Mouse (Mus musculus): ENCODE data around the gene Hist1h2bh.
"Not testable (repeated sequence)": the region's sequence is repeated elsewhere in the genome, so short reads cannot be mapped to it uniquely, and the experiment has no call there.

The Hist1h2bh gene

DNA sequence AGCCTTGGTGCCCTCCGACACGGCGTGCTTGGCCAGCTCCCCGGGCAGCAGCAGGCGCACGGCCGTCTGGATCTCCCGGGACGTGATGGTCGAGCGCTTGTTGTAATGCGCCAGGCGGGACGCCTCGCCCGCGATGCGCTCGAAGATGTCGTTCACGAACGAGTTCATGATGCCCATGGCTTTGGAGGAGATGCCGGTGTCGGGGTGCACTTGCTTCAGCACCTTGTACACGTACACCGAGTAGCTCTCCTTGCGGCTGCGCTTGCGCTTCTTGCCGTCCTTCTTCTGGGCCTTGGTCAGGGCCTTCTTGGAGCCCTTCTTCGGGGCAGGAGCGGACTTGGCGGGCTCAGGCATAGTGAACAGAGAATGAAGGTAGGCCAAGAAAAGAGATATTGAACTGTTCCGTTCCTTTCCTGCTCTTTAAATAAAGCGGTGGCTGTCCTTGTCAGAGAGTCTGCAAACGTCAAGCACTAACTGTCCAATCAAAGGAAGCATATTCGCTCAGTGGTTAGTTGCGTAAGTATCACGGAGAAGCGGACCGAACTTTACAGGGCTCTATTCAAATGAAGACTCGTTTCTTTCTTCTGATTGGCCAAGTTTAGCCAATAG, at the start of gene Hist1h2bh:
Gene Hist1h2bh (minus strand): TSS at position 394 of the 609 bp plus-strand sequence.
- peak; percentile 61 to 66 for DNase-seq (ENCODE audit: low read depth in 2 of 2, low spot score in 2 of 2)

DNA sequence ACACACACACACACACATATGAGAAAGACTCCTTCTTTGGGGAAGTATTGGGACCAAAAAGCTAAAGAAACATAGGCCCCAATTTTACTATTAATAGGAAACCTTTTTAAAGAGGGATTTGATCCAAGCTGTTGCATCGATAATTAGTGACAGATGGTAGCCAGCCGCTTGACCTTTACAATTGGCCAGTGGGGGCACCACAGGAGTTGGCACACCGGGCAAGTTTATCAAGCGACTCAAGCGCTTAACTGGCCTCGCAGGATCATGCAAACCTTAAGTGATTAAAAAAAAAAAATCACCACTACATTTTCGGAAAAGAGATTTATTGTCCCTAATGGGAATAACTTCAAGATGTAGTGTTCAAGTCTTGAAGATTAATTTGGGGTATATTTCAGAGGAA, 49.4 kb upstream of the Hist1h2bh start:
- no peak for DNase-seq (ENCODE audit: low read depth in 2 of 2, low spot score in 2 of 2)

DNA sequence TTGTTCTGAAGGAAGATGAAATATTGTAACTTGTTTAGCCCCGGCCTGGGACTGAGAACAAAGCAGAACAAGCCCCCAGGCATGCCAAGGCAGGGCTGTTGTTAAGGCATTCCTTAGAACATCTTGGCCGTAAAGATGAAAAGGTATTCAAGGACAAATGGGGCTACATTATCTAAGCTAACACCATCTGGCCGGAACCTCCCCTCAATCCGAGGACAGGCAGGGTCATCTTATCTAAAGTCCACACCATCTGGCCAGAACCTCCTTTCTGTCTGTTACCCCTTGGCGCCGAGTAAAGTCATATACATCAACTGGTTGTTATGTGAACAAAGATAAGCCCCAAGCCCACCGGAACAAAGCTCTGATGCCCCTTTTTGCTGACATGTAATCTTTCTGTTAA, 48.7 kb upstream of the Hist1h2bh start:
- not testable (repeated sequence) for DNase-seq (ENCODE audit: low read depth in 2 of 2, low spot score in 2 of 2)

DNA sequence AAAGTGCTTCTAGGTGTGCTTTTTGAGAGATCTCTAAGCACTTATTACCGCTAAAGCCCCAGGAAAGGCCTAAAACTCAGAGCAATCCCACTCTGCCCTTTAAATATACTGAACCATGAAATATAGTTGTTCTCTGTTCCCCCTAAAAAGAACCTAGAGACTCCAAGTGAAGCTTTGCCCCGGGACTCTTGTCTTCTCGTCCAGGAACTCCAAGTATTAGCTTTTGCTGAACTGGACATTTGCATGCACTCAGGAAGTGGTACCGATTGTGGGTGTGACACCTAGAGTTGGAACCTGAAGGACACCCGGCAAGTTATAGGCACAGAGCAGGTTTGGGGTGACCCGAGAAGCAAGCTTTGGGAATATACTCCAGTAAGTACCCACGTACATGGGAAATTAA, 48.0 kb upstream of the Hist1h2bh start:
- no peak for DNase-seq (ENCODE audit: low read depth in 2 of 2, low spot score in 2 of 2)

DNA sequence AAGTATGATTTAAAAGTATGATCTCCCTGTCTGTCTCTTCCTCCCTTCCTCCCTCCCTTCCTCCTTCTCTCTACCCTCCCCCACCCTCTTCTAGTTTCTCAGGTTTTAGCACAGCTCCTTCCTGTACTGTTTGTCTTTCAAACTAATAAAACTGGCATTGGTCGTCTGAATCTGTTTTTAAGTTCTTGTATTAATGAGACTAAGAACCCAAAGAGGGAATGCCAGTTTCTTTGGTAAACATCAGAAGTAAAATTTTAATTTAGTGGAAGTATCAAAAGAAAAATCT, 43.7 kb upstream of the Hist1h2bh start:
- DNase-seq (ENCODE audit: low read depth in 2 of 2, low spot score in 2 of 2), result no peak

DNA sequence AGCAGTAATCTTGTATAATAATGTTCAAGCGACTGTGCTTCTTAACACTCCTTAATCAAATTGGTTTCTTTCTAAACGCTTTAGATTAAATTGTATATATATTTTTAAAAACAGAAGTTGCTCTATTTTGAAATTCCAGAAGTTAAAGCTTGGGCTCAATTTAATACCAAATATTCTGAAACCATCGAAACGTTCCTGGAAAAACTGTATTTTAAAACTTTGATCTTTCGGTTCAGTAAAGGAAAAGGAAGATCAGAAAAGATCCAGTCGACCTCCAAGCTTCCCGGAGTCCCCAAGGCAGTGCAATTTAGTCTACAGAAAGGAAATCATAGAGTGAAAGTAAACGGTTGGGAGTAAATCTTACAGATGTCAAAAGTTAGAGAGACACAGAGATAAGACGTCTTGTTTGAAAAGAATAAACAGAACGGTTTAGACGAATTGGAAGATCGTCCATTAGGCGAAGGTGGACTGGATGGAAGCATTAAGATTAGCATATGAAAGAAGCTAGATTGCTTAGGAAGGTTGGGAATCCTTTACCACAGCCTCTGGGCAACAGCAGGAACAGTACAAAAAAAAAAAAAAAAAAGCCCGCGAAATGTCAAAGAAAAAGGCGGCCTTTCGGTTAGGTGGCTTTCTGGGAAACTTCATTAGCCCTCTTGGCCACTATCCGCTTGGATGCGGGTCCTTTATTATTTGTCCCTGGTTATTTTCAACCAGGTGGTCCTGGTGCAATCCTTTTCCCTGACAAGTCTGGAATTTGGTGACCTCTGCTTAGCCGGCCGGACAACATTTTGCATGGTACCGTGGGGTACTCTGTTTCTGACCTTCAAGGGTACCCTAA, 43.1 kb upstream of the Hist1h2bh start:
- DNase-seq (ENCODE audit: low read depth in 2 of 2, low spot score in 2 of 2), result no peak

DNA sequence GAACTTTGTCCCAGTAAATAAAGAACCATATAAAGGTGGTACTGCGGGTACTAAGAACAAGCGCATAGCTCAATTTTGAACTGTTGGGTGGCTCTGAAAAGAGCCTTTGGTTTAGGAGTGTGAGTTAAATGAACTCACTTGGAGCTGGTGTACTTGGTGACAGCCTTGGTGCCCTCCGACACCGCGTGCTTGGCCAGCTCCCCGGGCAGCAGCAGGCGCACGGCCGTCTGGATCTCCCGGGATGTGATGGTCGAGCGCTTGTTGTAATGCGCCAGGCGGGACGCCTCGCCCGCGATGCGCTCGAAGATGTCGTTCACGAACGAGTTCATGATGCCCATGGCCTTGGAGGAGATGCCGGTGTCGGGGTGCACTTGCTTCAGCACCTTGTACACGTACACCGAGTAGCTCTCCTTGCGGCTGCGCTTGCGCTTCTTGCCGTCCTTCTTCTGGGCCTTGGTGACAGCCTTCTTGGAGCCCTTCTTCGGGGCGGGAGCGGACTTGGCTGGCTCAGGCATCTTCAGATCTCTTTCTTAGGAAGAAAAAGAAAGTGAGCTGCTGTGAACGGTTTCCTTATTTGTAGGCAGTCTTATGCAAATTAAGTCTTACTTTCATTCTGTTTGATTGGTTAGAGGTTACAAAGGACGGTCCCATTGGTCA, 42.4 kb upstream of the Hist1h2bh start:
- peak; percentile 68 to 69 for DNase-seq (ENCODE audit: low read depth in 2 of 2, low spot score in 2 of 2)

DNA sequence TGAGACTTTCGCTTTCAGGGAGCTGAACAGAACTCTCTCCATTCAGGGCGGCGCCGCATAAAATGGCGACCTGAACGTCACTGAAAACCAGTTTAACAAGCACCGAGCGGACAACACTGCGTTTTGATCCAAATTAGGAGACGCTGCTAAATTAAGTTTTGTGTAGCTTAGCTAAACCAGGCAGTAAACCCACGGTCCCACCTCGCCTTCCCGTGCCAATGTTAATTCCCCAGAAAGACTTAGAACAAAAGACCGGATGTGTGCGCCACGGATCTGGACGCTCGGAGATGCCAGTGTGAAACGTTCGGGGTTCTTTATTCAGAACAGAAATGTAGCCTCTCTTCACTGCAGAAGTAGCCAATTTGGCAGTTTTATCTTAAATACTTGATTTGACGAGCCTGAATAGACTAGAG, 41.8 kb upstream of the Hist1h2bh start:
- peak; percentile 62 to 70 for DNase-seq (ENCODE audit: low read depth in 2 of 2, low spot score in 2 of 2)

DNA sequence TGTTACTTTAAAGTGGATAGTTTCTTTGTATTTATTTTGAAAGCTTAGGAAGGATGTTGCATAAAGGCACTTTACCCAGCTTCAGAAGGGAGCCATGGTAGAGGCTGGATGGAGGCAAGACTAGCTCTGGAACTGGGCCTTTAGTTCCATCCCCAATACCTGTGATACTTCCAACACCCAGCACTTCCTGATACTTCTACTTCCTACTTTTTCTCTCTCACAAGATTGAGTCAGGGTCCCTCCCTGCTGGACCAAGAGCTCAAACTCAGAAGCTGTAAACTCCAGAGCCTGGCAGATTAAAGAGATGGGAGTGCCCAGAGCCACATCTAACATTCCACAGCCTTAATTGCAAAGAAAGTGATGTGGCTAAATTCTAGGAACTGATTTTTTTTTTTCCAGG, 41.1 kb upstream of the Hist1h2bh start:
- no peak for DNase-seq (ENCODE audit: low read depth in 2 of 2, low spot score in 2 of 2)

DNA sequence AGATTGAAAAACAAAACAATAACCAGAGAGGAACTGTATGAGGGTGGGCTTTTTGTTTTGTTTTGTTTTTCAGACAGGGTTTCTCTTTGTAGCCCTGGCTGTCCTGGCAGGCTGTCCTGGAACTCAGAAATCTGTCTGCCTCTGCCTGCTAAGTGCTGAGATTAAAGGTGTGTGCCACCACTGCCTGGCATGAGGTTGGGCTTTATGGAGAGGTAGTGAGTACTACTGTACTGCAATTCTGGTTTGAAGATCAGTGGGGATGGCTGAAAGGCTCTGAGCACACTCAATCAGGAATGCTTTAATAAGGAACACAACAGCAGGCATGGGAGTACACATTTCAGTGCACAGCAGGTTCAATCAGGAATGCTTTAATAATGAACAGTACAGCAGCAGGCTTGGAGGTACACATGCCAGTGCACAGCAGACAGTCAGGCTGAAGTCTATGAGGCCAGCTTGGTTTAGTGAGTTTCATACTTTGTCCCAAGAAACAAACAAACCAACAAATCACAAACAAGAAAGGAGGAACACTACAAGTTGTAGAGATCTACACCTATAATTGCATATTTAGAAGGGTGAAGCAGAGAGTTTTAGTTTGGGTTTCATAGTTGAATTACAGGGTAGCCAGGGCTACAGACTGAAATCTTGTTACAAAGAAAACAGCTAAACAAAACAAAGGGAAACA, 40.3 kb upstream of the Hist1h2bh start:
- DNase-seq (ENCODE audit: low read depth in 2 of 2, low spot score in 2 of 2), result no peak

DNA sequence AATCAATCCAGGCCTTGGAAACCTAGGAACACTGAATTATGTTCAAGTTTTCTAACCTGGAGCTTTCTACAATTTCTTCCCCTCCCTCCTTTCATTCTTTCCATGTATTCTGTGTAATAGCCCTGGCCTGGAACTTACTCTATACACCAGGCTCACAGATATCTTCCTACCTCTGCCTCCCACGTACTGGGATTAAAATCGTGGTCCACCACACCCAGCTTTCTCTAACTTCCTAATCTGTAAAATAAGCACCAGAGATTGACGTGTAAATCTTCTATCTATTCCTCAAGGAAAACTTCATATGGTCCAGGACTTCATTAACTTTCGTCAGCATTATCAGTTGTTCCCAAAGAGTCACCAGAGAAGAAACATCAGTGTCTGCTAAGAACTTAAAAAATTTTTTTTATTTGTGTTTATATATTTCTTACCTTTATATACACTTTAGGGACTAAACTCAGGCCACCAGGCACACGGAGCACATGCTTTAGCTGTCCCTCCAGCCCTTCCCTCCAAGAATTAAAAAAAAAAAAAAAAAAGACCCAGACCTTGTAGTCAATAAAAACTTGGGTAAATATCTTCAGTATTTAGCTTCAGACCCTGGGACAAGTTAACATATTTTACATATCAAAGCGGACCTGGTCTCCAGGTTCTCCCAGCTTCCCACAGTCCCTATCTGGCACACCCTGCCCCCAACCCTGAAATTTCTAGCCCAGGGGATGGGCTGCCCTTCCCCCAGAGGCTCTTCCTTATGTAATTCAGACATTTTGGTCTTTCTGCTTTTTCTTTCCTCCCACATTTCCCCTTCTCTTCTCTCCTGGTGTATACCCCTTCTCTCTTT, 39.2 kb upstream of the Hist1h2bh start:
- no peak for DNase-seq (ENCODE audit: low read depth in 2 of 2, low spot score in 2 of 2)

DNA sequence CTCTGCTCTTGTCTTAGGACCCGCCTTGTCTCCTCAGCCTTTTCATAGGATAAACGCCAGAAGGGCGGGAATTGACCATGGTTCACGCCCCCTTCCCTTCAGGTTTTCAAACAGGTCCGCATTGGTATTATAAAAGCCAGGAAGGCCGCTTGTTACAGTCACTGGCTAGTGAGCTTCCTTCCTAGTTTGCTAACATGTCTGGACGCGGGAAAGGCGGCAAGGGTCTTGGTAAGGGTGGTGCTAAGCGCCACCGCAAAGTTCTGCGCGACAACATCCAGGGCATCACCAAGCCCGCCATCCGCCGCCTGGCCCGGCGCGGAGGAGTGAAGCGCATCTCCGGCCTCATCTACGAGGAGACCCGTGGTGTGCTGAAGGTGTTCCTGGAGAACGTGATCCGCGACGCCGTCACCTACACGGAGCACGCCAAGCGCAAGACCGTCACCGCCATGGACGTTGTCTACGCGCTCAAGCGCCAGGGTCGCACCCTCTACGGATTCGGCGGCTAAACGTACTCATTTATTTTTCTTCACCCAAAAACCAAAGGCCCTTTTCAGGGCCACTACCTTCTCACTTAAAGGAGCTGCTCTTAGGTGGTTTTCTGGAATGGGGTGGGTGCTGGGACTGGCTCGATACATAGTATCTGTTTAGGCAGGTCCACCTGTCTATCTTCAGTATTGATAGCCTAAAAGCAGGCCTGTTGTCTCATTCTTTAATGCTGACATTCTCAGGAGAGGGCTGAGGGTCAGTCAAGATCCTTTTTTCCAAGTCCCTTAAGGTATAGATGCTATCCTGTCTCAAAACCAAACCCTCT, 38.4 kb upstream of the Hist1h2bh start, which contains the start of gene Hist1h4d:
Gene Hist1h4d (plus strand): TSS at position 191 of the 811 bp plus-strand sequence.
- DNase-seq (ENCODE audit: low read depth in 2 of 2, low spot score in 2 of 2), result peak; percentile 85 to 91

DNA sequence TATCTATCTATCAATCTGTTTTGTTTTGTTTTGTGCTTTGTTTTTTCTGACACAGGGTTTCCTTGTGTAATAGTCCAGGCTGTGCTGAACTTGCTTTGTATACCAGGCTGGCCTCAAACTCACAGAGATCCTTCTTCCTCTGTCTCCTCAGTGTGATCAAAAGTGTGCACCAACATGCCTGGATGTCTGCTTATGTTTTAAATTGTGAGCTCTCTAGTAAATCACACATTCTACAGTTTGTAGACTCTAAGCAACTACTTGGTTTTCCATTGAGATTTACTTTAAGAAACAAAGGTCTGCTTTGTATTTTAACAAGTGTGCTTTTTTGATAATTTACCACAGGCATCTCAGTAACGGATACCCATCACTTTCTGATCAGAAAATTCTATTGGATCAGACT, 34.6 kb upstream of the Hist1h2bh start:
- DNase-seq (ENCODE audit: low read depth in 2 of 2, low spot score in 2 of 2), result no peak

DNA sequence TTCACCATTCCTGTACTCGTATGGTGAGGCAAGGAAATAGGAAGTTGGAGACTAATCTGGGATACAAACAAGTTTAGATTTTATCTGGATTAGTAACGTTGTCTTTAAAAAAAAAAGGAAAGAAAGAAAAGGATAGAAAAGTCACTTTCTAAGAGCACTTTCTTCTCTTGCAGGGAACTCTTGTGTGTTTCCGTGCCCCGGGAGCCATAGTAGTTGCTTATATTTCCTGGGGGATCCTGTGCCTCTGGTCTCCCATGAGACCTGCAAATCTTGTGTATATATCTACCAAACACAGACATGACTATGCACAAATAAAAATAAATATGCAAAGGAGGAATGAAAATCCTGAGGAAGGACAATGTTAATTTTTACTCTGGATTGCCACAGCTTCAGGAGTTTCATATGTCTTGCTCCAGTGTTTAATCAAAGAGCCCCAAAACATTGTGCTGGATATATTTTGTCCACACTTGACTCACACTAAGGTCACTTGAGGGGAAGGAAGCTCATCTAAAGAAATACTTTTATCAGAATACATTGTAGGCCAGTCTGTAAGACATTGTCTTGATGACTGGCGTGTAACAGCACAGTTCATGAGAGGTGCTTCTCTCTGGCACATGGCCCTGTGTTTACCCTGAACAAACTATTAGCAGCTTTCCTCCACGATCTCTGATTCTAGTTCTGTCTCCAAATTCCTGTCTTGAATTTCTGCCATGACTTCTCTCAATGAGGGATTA, 33.9 kb upstream of the Hist1h2bh start:
- no peak for DNase-seq (ENCODE audit: low read depth in 2 of 2, low spot score in 2 of 2)

DNA sequence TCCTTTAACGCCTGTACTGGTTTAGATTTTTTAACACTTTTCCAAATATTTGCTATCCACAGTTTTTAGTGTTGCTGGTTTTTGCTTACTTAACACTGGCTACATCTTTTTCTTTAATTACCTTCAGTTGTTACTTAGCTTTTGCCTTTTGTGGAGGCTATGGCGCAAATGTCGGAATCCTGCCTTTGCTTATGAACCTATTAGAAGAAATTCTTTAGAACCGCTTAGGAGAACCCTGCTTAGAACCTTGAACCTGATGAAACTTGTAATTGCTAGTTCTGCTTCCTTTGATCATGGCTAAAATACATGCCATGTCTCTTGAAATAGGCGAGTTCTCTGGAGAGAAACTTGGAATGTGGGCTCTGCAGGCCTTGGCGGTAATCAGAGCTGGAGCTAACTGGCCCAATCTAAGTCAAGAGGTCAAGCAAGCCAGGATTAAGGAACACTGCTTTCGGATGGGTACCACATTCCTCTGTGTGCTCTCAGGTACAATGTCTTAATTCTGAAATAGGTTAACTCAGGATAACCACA, 33.2 kb upstream of the Hist1h2bh start:
- DNase-seq (ENCODE audit: low read depth in 2 of 2, low spot score in 2 of 2), result no peak

DNA sequence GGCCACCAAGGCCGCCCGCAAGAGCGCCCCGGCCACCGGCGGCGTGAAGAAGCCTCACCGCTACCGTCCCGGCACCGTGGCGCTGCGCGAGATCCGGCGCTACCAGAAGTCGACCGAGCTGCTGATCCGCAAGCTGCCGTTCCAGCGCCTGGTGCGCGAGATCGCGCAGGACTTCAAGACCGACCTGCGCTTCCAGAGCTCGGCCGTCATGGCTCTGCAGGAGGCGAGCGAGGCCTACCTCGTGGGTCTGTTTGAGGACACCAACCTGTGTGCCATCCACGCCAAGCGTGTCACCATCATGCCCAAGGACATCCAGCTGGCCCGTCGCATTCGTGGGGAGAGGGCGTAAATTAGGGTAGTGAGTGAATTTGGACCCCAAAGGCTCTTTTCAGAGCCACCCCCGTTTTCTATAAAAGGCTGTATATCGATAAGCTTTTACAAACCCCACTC, 32.7 kb upstream of the Hist1h2bh start:
- DNase-seq (ENCODE audit: low read depth in 2 of 2, low spot score in 2 of 2), result not testable (repeated sequence)

DNA sequence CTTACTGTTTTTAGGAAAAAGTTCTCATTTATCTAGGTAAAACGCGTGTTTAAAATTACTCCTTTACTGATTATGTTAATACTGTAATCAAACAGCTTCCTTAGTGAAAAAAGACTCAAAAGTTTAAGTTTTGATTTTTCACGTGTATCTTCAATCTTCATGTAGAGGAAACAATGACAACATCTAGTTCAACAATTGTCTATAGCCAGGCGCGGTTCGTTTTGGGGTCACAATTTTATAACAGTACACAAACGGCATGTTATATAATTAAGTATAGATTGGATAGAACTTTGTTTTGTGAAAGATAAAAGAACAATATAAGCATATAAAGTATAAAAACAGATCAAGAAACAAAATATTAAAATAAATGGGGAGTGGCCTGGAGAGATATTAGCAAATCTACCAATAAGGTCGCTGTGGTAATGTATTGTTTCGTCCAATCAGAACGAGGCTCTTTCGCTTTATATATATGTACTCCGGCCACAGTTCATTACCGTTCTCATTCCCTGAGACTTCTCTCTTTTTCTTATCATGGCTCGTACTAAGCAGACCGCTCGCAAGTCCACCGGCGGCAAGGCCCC, 32.2 kb upstream of the Hist1h2bh start, which contains the start of gene Hist1h3d:
Gene Hist1h3d (plus strand): TSS at position 493 of the 581 bp plus-strand sequence.
- DNase-seq (ENCODE audit: low read depth in 2 of 2, low spot score in 2 of 2), result no peak

DNA sequence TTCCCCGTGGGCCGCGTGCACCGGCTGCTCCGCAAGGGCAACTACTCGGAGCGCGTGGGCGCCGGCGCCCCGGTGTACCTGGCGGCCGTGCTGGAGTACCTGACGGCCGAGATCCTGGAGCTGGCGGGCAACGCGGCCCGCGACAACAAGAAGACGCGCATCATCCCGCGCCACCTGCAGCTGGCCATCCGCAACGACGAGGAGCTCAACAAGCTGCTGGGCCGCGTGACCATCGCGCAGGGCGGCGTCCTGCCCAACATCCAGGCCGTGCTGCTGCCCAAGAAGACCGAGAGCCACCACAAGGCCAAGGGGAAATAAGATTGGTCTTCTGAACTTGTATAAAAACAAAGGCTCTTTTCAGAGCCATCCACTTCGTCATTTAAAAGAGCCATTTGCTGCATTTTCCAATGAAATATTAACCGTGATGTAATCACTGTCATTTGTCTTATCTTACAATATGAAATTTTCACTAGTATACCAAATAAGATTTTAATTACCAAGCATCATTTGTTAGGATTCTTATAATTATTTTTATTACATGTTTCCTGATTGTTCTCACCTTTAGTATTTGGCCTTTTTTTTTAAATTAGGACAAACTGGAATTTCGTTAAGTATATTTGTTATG, 31.5 kb upstream of the Hist1h2bh start:
- not testable (repeated sequence) for DNase-seq (ENCODE audit: low read depth in 2 of 2, low spot score in 2 of 2)

Data from CD8-positive naive resting alpha-beta T cell, adult 2 months (primary cell).